Mouse (Mus musculus) forebrain, postnatal 0 days (tissue): ENCODE measurements at regions not wholly inside any gene's neighbourhood (a gene's known extent, or its start where the extent isn't known, plus 50 kb on each side); places are given as distances from the start of the nearest gene placed in this dataset.

Experiments
- ATAC-seq: fragments of 200-750 bp; cut with Nextera tagmentation; 2 replicates; pipeline ENCODE4 v1.8.0; 2017; ENCODE audit warnings: mild to moderate bottlenecking, moderate library complexity
- DNase-seq: peaks from one replicate; pipeline ENCODE4 v3.0.0-alpha.2; 2015
- H3K27ac ChIP-seq: fragments of 300-500 bp; sonication (generic); 2 replicates; pipeline ENCODE4 v1.5.1; 2014; ENCODE audit warnings: low read depth, mild to moderate bottlenecking, antibody characterized with exemption, low read length, moderate library complexity, mixed read lengths
- H3K27me3 ChIP-seq: fragments of 300-500 bp; sonication (generic); 2 replicates; pipeline ENCODE4 v1.6.1; 2014; ENCODE audit warnings: mild to moderate bottlenecking, low read length, mixed read lengths; ENCODE audit not compliant: insufficient read depth
- H3K36me3 ChIP-seq: fragments of 300-500 bp; sonication (generic); 2 replicates; pipeline ENCODE4 v1.6.1; 2014; ENCODE audit warnings: mild to moderate bottlenecking, moderate library complexity; ENCODE audit not compliant: insufficient read depth
- H3K4me1 ChIP-seq: fragments of 300-500 bp; sonication (generic); 2 replicates; pipeline ENCODE4 v1.6.1; 2014; ENCODE audit warnings: antibody characterized with exemption; ENCODE audit not compliant: insufficient read depth
- H3K4me2 ChIP-seq: fragments of 300-500 bp; sonication (generic); 2 replicates; pipeline ENCODE4 v1.6.1; 2014; ENCODE audit warnings: low read depth, mild to moderate bottlenecking, moderate library complexity
- H3K4me3 ChIP-seq: fragments of 300-500 bp; sonication (generic); 2 replicates; pipeline ENCODE4 v1.5.1; 2014; ENCODE audit warnings: low read depth, low read length, mixed read lengths
- H3K9ac ChIP-seq: fragments of 300-500 bp; sonication (generic); 2 replicates; pipeline ENCODE4 v1.6.1; 2014; ENCODE audit warnings: mild to moderate bottlenecking
- H3K9me3 ChIP-seq: fragments of 300-500 bp; sonication (generic); 2 replicates; pipeline ENCODE4 v1.6.1; 2016; ENCODE audit warnings: low read length
- CTCF ChIP-seq: sonication (generic); IDR thresholded peaks from 2 replicates; pipeline ENCODE4 v1.5.1; 2016; ENCODE audit warnings: antibody characterized with exemption, control low read depth, low read depth
- WGBS: fragments of 180-500 bp; shearing (Covaris S2); extraction: QIAGEN DNeasy Blood & Tissue Kit; methylation state at CpG from one replicate; pipeline ENCODE4 v1.1.7; 2014; 5-methylcytosine and 5-hydroxymethylcytosine counted together

GRCm38 (mm10) chrX:159144674-159145073 lies 65.4 kb upstream of the Rps6ka3 start:
- WGBS = 75% methylated on average over 3 of the region's 3 CpGs
- no peak for TF ChIP-seq CTCF

GRCm38 (mm10) chrX:159145212-159145611 lies 64.9 kb upstream of the Rps6ka3 start:
- no peaks in the 10 kb centered on the region for H3K27me3 ChIP-seq
- ATAC-seq (no peak), DNase-seq (no peak)
- no peak overlapping the region for H3K27ac ChIP-seq
- H3K4me2 ChIP-seq = no peak overlapping the region
- no peaks in the 10 kb centered on the region for H3K9me3 ChIP-seq
- TF ChIP-seq CTCF = no peak
- no peaks in the 10 kb centered on the region for H3K36me3 ChIP-seq
- no peak overlapping the region for H3K4me3 ChIP-seq
- 73% methylated on average over 4 of the region's 4 CpGs for WGBS
- no peaks in the 10 kb centered on the region for H3K4me1 ChIP-seq
- no peak overlapping the region for H3K9ac ChIP-seq

More at GRCm38 (mm10) chrX:159144674-159145073, 65.4 kb upstream of the Rps6ka3 start:
- H3K27ac ChIP-seq = no peak overlapping the region
- DNase-seq (no peak), ATAC-seq (no peak)
- H3K27me3 ChIP-seq = no peaks in the 10 kb centered on the region
- no peaks in the 10 kb centered on the region for H3K36me3 ChIP-seq
- H3K4me2 ChIP-seq = no peak overlapping the region
- no peak overlapping the region for H3K4me3 ChIP-seq
- H3K9me3 ChIP-seq = no peaks in the 10 kb centered on the region
- H3K4me1 ChIP-seq = no peaks in the 10 kb centered on the region
- no peak overlapping the region for H3K9ac ChIP-seq

- no peak overlapping the region for H3K9ac ChIP-seq
- no peaks in the 10 kb centered on the region for H3K4me1 ChIP-seq
- 62% methylated on average over 5 of the region's 5 CpGs for WGBS
- H3K36me3 ChIP-seq = no peaks in the 10 kb centered on the region
- ATAC-seq (no peak), DNase-seq (no peak)
- no peak overlapping the region for H3K4me2 ChIP-seq
- no peak overlapping the region for H3K27ac ChIP-seq
- no peaks in the 10 kb centered on the region for H3K27me3 ChIP-seq
- H3K9me3 ChIP-seq = no peaks in the 10 kb centered on the region
- no peak for TF ChIP-seq CTCF
- no peak overlapping the region for H3K4me3 ChIP-seq
Measured at GRCm38 (mm10) chrX:159155786-159156185, 54.3 kb upstream of the Rps6ka3 start.

GRCm38 (mm10) chrX:159156976-159157375 lies 53.1 kb upstream of the Rps6ka3 start:
- H3K4me2 ChIP-seq = no peak overlapping the region
- no peak for TF ChIP-seq CTCF
- no peaks in the 10 kb centered on the region for H3K36me3 ChIP-seq
- no peak overlapping the region for H3K27ac ChIP-seq
- peak; percentile 80 for ATAC-seq
- no peak overlapping the region for H3K9ac ChIP-seq
- WGBS = 52% methylated on average over 4 of the region's 4 CpGs
- H3K4me1 ChIP-seq = no peaks in the 10 kb centered on the region
- H3K27me3 ChIP-seq = no peaks in the 10 kb centered on the region
- no peaks in the 10 kb centered on the region for H3K9me3 ChIP-seq
- H3K4me3 ChIP-seq = no peak overlapping the region
- DNase-seq = peak; percentile 16

GRCm38 (mm10) chrX:159159727-159160126 lies 50.4 kb upstream of the Rps6ka3 start:
- 89% methylated on average over 2 of the region's 2 CpGs for WGBS
- no peaks in the 10 kb centered on the region for H3K4me1 ChIP-seq
- DNase-seq = no peak
- no peak overlapping the region for H3K4me3 ChIP-seq
- H3K4me2 ChIP-seq = no peak overlapping the region
- H3K36me3 ChIP-seq = no peaks in the 10 kb centered on the region
- H3K9me3 ChIP-seq = no peaks in the 10 kb centered on the region
- H3K9ac ChIP-seq = no peak overlapping the region
- no peak overlapping the region for H3K27ac ChIP-seq
- ATAC-seq = no peak
- no peak for TF ChIP-seq CTCF
- no peaks in the 10 kb centered on the region for H3K27me3 ChIP-seq
